Mouse (Mus musculus) urinary bladder, postnatal 10 days (tissue): ENCODE data around the gene Cpvl.

Source experiments
- DNase-seq: peaks from one replicate; pipeline ENCODE4 v3.0.0; 2022; ENCODE audit warnings: low spot score

Gene Cpvl

DNA sequence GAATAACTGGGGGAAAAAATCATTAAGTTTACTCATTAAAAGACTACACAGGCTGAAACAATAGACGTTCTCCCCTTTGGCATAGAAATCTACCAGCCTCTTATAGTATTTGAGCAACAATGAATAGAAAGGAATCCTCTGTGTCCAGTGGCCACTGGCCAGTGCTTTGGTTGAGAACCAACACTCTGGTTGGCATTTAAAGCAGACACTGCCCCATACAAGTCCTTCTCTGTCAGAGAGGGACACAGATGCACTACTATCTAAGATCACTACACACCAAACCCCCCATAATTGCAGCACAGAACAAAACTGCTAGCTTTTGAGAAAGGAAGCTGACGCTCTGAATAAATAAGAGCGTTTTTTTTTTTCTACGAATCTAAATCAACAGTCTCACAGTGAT lies 93.5 kb downstream of the Cpvl start:
- no peak for DNase-seq

DNA sequence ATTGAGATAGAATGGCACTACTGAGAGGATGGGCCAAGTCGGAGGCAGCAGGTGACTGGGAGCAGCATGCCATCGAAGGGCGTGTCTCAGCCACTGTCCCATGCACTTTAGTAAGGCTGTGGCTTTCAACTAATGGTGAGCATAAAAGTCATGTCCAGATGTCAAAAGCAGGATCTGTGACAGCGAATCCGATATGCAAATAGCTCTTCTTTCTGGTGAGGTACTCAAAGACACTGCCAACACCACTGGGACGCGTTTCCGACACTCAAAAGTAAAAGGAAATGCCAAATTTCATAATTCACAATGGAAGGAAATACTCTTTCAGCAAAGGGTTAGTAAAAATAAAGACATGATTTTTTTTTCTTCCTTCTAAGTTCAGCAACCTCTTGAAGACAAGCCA lies 94.0 kb downstream of the Cpvl start:
- no peak for DNase-seq

DNA sequence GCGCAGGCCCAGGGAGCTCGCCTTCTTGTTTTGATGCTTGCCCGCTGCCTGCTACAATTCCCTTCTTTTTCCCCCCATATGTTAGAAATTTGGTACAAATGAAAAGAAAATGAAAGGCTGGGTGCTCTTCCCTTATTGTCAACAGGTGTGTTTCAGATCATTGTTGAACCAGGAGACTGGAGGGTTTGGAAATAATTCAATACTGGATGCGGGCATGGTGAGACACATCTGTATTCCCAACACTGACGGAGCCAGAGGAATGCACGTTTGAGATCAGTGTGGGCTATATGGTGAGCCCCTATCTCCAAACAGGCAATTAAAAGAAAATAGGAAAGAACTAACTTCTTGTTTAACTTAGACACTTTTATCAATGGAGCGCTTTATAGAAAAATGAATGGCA lies 95.1 kb downstream of the Cpvl start:
- DNase-seq: no peak

DNA sequence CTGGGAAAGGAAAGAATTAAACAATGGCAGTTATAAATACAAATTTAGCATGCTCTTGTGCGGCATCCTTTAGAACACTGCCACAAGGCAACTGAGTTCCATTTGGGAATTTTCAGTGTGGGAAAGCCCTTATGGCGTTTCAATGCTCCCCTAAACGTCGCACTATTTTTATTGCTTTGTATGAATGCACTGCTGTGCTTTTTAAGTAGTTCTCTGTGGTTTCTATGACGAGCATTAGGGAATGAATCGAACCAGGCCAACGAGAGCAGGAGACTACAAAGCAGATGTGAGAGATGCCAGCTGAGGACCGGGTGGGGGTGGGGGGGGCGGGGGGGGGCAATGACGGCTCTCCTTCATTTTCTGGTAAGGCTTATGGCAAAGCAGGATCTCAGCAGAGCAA lies 96.8 kb downstream of the Cpvl start:
- DNase-seq: no peak

DNA sequence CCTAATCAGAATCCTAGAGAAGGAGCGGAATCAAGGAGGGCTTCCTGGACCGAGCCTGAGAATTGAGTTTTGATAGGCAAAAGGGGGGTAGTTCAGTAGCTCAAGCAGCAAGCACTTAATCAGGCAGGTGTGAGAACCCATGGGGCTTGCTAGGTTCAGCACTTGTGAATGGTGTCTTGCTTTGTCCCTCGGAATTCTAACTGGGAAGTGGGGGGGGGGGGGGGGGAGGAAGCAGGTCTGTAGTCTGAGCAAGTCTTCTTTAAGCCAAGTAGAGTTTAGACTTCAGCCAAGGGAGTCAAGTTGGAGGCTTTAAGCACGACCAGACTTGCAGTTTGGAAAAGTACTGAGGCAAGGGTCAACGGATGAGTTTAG lies 97.2 kb downstream of the Cpvl start:
- DNase-seq: no peak

DNA sequence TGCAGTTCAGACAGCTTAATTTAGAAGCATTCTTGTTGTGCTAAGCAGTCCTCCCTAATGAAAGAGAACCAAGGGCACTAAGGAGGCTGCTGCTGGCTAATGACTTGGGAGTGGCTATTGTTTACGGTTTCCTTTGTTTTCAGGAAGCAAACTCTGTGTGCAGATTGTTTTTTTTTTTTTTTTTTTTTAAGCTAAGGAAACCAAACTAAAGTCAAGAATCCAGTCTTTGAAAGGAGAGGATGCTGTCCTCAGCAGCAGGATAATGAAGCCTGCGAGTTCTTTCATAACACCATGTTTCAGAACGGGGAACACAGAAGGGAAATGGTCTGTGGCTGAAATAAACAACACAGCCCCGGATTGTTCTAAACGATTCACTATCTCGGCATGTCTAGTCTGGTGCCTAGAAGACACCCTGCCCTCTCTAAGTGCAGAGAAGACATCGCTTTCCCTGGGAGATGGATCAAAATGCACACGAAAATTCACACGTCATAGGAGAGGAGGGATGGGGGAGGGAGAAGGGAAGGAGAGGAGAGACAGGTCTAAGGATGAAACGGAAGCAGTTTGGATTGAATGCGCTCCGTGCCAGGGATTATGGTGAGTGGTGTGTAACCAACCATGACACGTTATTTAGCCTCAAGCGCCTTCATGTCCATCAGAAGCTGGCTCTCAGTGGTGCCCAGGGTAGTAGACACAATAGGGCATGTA lies 97.8 kb downstream of the Cpvl start:
- DNase-seq: no peak

DNA sequence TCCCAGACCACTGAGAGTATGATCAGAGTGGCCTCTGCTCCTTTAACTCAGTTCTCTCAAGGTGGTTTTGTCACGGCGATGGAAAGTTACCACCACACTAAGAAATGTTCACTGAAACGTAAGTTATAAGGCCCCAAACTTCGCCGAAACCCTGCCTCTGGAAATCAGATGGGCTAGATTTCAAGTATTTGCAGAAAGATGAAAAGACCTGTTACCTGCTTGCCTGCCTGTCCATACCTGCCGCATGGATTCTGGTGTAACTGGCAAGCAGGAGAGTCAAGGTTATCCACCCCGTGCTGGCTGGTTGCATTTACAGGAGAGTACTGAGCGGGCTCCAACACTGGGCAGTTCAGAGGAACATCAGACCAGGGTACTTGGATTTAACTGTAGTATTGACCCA lies 98.9 kb downstream of the Cpvl start:
- DNase-seq: no peak

DNA sequence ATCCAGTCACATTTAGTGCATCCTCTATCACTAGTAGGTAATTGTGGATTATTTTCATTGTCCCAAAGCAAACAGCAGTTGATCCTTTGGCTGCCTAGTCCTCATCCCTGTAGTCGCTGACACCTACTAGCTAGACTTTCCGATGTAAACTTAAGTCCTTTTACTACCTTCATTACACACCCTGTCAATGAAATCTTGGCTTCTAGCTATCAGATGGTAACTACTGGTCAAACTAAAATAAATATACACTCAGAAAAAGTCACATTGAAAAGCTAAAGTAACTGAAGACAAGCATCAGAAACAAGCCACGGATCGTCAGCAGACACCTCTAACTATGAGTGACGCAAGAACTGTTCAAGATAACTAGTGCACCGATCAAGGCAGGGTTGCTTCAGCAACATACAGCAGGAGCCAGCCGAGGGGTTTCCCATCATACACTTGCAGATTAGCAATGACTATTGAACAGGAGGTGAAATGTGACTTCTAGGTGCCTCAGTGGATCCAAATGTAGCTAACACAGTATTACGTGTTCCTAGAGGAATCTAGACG lies 103.5 kb downstream of the Cpvl start:
- DNase-seq: no peak

DNA sequence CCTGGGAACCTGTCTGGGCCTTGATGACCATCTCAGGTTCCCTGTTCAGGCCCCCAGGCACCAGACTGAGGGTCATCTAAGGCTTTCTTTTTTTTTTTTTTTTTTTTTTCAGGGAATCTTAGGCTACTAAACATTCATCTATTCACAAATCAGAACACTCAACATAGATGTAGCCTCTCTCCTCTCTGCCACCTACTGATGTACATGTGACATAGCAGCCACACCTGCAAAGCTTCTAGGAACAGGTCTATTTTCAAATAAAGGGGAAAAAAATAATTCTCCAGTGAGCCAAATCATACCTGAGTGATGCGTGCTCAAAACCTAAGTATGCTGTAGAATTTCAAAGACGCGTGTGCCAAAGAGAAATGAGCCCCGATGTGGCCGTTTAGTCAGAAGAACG lies 106.6 kb downstream of the Cpvl start:
- no peak for DNase-seq

DNA sequence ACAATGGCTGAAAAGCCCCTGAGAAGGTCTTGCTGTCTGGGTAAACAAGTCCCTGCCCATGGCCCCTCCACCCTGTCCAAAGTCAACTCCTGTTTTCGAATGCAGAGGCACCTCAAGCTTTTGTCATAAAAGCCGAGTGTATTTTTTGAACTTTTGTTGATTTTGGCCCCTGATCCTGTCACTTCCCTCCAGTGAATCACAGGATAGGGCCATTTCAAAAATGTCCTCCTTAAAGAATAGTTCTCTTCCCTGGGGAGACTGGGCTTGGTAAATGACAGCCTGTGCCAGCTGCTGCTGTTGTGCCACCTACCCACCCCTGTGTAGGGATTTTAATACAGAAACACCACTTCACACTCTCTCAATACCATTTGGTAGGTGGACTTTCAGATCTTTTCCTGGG lies 115.5 kb downstream of the Cpvl start:
- DNase-seq: no peak

DNA sequence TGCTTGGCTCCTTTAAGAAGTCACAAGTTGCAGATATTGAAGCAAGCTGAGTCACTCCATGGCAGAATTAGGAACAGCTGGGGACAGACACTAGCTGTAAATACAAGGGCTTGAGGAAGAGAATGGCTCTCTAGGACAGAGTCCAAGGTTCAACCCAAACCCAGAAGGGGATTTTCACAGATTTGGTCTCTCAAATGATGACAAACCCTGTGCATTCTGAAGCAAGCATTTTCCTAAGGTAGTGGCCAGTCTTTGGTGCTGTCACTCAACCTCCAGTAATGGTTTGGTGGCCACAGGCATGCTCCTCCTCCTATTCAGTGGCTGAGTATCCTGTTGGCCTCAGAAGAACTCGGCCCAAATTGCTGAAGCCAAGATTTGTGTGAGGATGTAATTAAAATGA lies 119.4 kb downstream of the Cpvl start:
- DNase-seq: no peak

DNA sequence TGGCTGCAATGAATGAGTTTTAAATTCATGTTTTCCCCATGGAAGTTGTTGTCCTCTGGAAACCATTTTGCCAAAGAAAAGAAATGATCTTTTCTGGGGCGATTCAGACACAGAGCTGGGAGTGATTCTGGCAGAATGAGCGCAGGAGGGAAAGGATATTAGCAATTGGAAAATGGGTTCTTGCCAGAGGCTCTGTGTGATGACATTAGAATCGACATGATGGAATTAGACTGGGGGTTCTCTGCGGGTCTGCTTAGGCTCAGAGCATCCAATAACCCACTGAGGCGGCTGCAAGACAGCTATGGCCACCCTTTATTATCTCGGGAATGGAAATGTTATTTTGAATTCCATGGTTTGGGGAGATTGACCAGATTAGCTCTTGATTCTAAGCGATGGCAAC lies 120.6 kb downstream of the Cpvl start:
- DNase-seq: no peak

DNA sequence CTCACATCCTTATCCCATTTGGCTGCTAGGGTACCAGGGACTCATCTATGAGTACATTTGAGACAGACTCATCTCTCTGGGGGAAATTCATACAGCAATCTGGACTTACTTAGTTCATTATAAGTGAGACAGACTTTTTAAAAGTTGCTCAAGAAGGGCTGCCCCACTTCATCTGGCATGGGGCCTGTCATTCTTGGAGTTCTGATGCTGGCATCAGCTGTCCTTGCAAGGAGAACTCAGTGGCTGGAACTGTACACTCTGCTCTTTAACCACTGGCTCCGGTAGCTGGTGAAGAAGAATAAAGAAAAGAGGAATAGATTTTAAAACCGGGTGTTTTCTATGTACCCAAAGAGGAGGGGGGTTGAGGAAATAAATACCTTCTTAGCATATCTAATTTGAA lies 121.7 kb downstream of the Cpvl start:
- no peak for DNase-seq

DNA sequence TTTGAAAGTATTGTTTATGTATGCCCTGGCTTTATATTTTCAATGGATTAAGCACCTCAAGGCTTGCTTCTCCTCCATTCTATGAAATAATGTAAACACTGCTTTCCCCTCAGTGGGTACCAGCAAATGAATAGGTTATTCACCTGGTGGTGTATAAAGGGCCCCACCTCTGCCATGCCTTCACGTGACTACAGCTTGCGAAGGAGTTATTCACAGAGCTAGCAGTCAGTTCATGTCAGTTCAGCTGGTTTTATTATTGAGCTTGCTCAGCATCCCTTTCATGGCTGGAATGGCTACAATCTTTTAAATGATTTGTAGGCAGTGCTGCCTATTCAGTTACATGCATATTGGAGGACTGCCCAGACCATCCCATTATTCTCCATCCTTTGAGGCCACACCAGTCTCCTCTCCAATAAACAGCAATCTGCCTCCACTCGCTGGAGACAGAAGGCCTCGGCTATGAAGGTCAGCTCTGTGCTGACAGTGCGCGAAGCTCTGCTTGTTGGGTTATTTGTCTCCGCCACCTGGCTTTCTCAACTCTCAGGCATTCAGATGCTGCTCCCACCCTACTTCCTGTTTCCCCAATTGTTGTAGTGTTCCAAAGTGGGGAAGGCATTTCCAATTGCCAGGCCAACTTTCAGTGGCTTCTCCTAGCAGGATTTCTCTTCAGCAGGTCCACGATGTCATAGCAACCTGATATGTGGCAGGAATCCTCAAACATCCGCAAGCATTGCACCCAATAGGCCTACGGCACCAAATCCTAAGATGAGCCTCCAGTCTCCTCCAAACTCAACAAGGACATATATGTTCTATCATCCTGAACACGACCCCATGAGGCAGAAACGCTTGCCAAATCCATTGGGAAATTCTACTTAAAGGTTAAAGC lies 123.3 kb downstream of the Cpvl start:
- no peak for DNase-seq

DNA sequence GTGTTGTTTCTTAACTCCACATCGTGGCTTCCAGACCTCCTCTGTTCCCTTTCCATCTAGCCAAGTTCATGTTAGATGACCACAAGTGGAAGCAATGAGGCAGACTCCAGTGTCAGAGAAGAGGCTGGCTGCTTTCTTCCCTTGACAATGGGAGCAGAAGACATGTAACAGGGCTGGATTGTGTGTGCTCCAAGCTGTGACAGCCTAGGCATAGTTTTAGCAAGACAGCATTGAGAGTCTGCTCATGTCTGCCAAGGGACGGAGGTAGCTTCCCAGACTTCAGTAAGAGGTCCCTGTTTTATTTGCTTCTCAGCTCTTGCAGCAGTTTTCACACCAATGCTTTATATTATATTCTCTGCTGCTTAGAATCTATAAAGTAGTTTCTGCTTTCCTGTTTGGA lies 124.2 kb downstream of the Cpvl start:
- DNase-seq: no peak

DNA sequence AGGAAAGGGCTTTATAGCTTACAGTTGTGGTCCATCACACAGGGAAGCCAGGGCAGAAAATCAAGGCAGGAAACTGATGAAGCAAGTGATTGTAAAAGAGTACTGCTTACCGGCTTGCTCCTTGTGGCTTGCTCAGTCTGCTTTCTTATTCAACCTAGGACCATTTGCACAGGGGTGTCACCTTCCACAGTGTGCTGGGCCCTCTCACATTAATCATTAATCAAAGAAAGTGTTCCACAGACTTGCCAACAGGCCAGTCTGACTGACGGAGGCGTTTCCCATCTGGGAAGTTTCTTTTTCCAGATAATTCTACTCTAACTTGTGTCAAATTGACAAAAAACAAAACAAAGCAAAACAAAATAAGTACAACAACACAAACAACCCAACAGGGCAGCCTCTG lies 124.9 kb downstream of the Cpvl start:
- no peak for DNase-seq

DNA sequence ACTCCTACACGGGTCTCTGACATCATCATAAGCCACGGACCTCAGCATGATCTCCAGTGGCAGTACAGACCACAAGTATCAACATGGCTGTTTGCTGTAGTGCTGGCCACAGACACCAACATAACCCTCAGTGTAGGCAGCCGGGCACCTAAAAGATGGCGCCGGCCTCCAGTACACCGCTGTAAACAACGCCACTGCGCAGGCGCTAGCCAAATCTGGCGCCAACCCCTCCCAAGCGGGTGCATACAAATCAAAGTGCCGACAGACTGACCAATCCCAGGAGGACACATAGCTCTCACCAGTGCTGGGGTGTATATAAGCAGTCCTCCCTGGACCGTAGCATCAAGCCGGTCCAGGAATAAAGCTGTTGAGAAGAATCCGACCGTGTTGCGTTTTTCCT lies 133.8 kb downstream of the Cpvl start:
- DNase-seq: no peak

DNA sequence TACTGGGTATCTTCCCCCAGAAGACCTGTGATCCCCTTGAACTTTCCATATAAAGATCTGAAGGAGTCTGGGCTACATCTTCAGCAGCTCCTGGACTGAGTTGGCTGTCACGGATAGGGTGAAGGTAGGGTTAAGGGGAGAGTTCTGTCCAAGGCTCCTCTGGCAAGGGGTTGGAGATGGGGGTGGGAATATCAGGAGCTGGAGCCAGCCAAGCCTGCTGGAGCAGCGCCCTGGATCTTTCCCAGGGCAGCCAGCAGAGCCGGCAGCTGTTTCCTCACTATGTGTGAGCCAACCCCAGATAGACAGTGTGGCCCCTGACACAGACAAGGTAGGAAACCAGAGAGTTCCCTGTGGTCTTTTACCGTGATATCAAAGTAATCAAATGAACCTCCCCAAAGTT lies 153.3 kb downstream of the Cpvl start:
- no peak for DNase-seq
